Mouse (Mus musculus) liver, embryonic 11.5 days (tissue): ENCODE results near the gene Cdc37l1. TPM values are rescaled to one million over a fixed set of nuclear protein-coding genes. Genes with fewer than 3 reads are reported as not detected.

Source experiments
- ATAC-seq: fragments of 200-750 bp; cut with Nextera tagmentation; replicated peaks from 2 replicates; pipeline ENCODE4 v1.8.0; 2017; ENCODE audit warnings: moderate number of reproducible peaks, mild to moderate bottlenecking, moderate TSS enrichment, moderate library complexity; ENCODE audit not compliant: low FRiP score
- DNase-seq: peaks from one replicate; pipeline ENCODE4 v3.0.0-alpha.2; 2017; ENCODE audit warnings: low spot score
- H3K27ac ChIP-seq: fragments of 300-500 bp; sonication (generic); 2 replicates; pipeline ENCODE4 v1.5.1; 2014; ENCODE audit warnings: mild to moderate bottlenecking, low read depth, low read length, control low read depth
- H3K27me3 ChIP-seq: fragments of 300-500 bp; sonication (generic); replicated peaks from 2 replicates; pipeline ENCODE4 v1.6.1; 2014; ENCODE audit warnings: low read length, mixed read lengths; ENCODE audit not compliant: control insufficient read depth, insufficient read depth
- H3K36me3 ChIP-seq: fragments of 300-500 bp; sonication (generic); 2 replicates; pipeline ENCODE4 v1.6.1; 2014; ENCODE audit warnings: mild to moderate bottlenecking, low read length, moderate library complexity, mixed read lengths; ENCODE audit not compliant: control insufficient read depth, insufficient read depth
- H3K4me1 ChIP-seq: fragments of 300-500 bp; sonication (generic); replicated peaks from 2 replicates; pipeline ENCODE4 v1.6.1; 2014; ENCODE audit warnings: low read length, mixed read lengths; ENCODE audit not compliant: control insufficient read depth, insufficient read depth
- H3K4me2 ChIP-seq: fragments of 300-500 bp; sonication (generic); 2 replicates; pipeline ENCODE4 v1.6.1; 2014; ENCODE audit warnings: mild to moderate bottlenecking, control low read depth, moderate library complexity
- H3K4me3 ChIP-seq: fragments of 300-500 bp; sonication (generic); 2 replicates; pipeline ENCODE4 v1.5.1; 2014; ENCODE audit warnings: low read depth, low read length, control low read depth
- H3K9ac ChIP-seq: fragments of 300-500 bp; sonication (generic); 2 replicates; pipeline ENCODE4 v1.6.1; 2014; ENCODE audit warnings: low read depth, low read length, control low read depth
- H3K9me3 ChIP-seq: fragments of 300-500 bp; sonication (generic); 2 replicates; pipeline ENCODE4 v1.6.1; 2016; ENCODE audit warnings: low read length, inconsistent platforms, mixed read lengths; ENCODE audit not compliant: control insufficient read depth
- WGBS: fragments of 180-500 bp; shearing (Covaris S2); extraction: QIAGEN DNeasy Blood & Tissue Kit; methylation state at CpG from one replicate; pipeline ENCODE4 v1.1.7; 2014; 5-methylcytosine and 5-hydroxymethylcytosine counted together
- polyA plus RNA-seq: library from polyadenylated mRNA; unstranded; fragments of >200 nt; fragmentation: Nextera tagmentation; extraction: Ambion mirVana; gene quantifications from 2 replicates; pipeline ENCODE4 v1.2.1, GENCODE M21; 2014

Gene Cdc37l1
- polyA plus RNA-seq, 1 experiment from 2014 or later = 27.9 TPM

DNA sequence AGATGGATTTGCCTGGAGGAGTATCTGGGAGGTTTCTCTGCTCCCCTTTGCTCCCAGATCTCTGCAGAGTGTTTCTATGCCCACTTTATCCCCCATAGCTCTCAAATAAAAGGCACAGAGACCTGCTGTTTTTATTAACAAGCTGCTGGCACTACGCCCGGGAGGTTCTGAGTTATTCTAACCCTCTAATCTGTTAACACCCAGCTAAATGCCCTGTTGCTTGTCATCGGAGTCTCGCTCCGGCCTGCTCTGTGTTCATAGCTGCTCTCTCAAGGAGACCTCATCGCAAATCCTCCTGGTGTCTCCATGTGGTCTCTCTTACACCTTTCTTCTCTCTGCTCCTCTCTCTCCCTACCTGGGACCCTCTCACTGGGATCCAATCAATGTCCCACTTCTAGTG lies 84.7 kb downstream of the Cdc37l1 start:
- H3K9me3 ChIP-seq = no peaks in the 10 kb centered on the region
- H3K36me3 ChIP-seq = no peaks in the 10 kb centered on the region
- H3K4me2 ChIP-seq = no peak overlapping the region
- DNase-seq = no peak
- H3K9ac ChIP-seq = no peak overlapping the region
- H3K27me3 ChIP-seq = no peaks in the 10 kb centered on the region
- 71% methylated on average over 6 of the region's 6 CpGs for WGBS
- no peak for ATAC-seq
- H3K27ac ChIP-seq = no peak overlapping the region
- H3K4me1 ChIP-seq = no peaks in the 10 kb centered on the region; the same call in 1 of the 2 replicates
- H3K4me3 ChIP-seq = no peak overlapping the region

Other genes with a start within 250 kb of the Cdc37l1 start
- 0.05 TPM in 1 of 2 replicates, not detected in the other for gene Slc1a1, start 155.3 kb upstream of the Cdc37l1 start, polyA plus RNA-seq
- gene Plpp6, start 26.4 kb upstream of the Cdc37l1 start, polyA plus RNA-seq = 3.8 and 5.0 TPM in 2 replicates
- gene 4430402I18Rik, start 22.6 kb upstream of the Cdc37l1 start, polyA plus RNA-seq = 0.70 and 1.2 TPM in 2 replicates
- 90.6 and 98.4 TPM in 2 replicates for gene Ak3, start 57.6 kb downstream of the Cdc37l1 start, polyA plus RNA-seq
- gene Rcl1, start 111.0 kb downstream of the Cdc37l1 start, polyA plus RNA-seq = 114 and 120 TPM in 2 replicates